Mouse (Mus musculus): Measurements from ENCODE around the gene Snap47. TPM values are rescaled to one million over a fixed set of nuclear protein-coding genes. Genes with fewer than 3 reads are reported as not detected.
A peak's percentile ranks its signal among the peaks of the same experiment; 100 is the strongest.

The Snap47 gene
- polyA plus RNA-seq (2014; fragmentation: Nextera tagmentation; extraction: Ambion mirVana): 87.3 and 97.4 TPM in 2 replicates

DNA sequence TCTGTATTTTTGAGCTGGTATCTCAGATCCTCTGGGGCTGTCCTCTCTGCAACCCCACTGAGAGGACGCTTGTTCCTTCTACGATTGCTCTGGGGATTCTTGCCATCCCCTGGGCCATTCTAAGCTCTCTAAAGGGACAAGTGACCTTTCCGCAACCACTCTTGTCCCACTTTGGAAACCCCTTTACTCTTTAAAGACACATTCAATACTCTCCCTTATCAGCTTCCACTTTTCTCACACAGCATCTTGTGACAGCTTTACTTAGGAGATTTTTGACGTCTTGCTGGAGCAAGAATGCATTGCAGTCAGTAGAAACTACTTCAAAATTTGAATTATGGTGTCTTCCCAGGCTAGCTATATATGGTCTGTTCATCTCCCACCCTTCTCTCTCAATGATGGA lies at the start of gene Snap47:
Gene Snap47, minus strand, starts transcription at position 101 of the 400 bp plus-strand sequence.
- DNase-seq (no peak), ATAC-seq (ENCODE audit: insufficient read depth) (no peak)
- peak within 1 kb of the TSS; percentile 73 for H3K4me3 ChIP-seq (ENCODE audit: low read depth, low read length)
- H3K9ac ChIP-seq: peak within 1 kb of the TSS; percentile 69
- TF ChIP-seq CTCF (IDR thresholded peaks at IDR 0.05; ENCODE audit: low read depth): no peak
- H3K4me1 ChIP-seq (ENCODE audit: insufficient read depth): peaks cover 7% of the 10 kb centered on the region
- H3K4me2 ChIP-seq: peak within 1 kb of the TSS; percentile 94
- peaks cover 36% of the 10 kb centered on the region for H3K36me3 ChIP-seq (ENCODE audit: insufficient read depth)
- H3K27ac ChIP-seq (ENCODE audit: low read depth): peak within 1 kb of the TSS; percentile 80
- no peaks in the 10 kb centered on the region for H3K27me3 ChIP-seq (ENCODE audit: insufficient read depth, low read length)
- H3K9me3 ChIP-seq (ENCODE audit: low read depth, low read length): no peaks in the 10 kb centered on the region
- WGBS: 70% methylated on average over 4 of the region's 4 CpGs

DNA sequence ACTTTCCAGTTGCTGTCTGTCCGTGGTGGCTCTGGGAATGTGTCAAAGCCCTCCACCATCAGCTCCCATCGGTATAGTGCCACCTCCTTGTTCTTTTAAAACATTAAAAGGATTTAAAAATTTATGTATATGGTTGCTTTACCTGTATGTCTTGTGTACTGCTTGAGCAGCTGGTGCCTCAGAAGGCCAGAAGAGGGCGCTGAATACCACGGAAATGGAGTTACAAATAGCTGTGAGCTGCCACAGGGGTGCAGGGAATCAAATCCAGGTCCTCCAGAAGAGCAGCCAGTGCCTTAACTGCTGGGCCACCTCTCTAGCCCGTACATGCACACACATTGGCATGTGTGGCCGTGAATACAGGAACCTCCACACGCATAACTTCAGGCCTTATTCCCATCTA lies 46.8 kb upstream of the Snap47 start:
- no peak overlapping the region for H3K9ac ChIP-seq
- H3K36me3 ChIP-seq (ENCODE audit: insufficient read depth): peaks cover 99% of the 10 kb centered on the region
- no peak for TF ChIP-seq CTCF (IDR thresholded peaks at IDR 0.05; ENCODE audit: low read depth)
- no peaks in the 10 kb centered on the region for H3K4me1 ChIP-seq (ENCODE audit: insufficient read depth)
- no peaks in the 10 kb centered on the region for H3K9me3 ChIP-seq (ENCODE audit: low read depth, low read length)
- ATAC-seq (ENCODE audit: insufficient read depth) (no peak), DNase-seq (no peak)
- H3K27me3 ChIP-seq (ENCODE audit: insufficient read depth, low read length): no peaks in the 10 kb centered on the region
- H3K4me2 ChIP-seq: no peak overlapping the region
- whole genome bisulfite sequencing: 92% methylated on average over 7 of the region's 7 CpGs
- no peak overlapping the region for H3K4me3 ChIP-seq (ENCODE audit: low read depth, low read length)
- no peak overlapping the region for H3K27ac ChIP-seq (ENCODE audit: low read depth)

DNA sequence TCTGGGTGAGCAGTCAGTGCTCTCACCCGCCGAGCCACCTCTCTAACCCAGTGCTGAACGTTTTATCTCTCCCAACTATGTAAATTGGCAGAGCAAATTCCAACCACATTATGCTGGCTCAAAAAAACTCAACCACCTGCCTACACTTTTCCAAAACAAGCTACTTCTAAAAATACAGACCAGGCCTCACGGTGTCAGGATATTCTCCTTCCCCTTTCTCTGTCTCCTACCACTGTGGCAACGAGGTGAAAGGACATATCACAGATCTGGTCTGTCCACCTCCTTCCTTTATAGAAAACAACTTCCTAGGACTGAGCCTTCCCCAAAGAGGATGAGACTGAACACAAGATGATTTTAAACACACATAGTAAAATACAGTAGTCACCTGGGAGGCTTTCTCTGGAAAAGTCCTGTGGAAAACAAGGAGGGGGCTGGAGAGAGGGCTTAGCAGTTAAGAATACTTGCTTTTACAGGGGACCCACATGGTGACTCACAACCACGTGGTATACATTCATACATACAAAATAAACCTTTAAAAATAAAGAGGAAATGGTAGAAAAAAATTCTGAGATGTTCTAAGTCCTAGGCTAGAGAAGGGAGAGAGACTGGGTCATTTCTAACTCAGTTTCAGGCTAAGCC lies 45.8 kb upstream of the Snap47 start:
- no peaks in the 10 kb centered on the region for H3K9me3 ChIP-seq (ENCODE audit: low read depth, low read length)
- WGBS: 75% methylated on average over 6 of the region's 6 CpGs

DNA sequence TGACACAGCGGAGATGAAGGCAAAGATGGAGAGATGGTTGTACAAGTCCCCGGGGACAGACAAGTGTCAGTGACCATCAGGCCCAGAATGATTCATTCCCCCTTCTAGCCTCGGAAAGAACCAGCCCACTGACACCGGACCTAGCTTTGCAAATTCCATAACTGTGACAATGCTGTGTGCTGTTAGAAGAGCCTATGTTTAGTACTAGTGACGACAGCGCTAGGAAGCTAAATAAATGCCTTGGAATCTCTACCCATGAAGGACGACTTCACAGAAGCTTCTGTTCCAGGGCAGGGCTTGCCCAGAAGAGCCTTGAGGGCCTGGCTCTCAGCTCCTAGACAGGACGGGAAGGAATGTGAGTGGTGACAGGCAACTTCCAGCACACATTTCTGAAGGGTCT lies 35.2 kb upstream of the Snap47 start:
- no peaks in the 10 kb centered on the region for H3K4me1 ChIP-seq (ENCODE audit: insufficient read depth)
- ATAC-seq (ENCODE audit: insufficient read depth) (no peak), DNase-seq (no peak)
- H3K4me2 ChIP-seq: no peak overlapping the region
- WGBS: 77% methylated on average over 8 of the region's 8 CpGs
- peaks cover 56% of the 10 kb centered on the region for H3K36me3 ChIP-seq (ENCODE audit: insufficient read depth)
- H3K27me3 ChIP-seq (ENCODE audit: insufficient read depth, low read length): no peaks in the 10 kb centered on the region
- H3K4me3 ChIP-seq (ENCODE audit: low read depth, low read length): no peak overlapping the region
- no peaks in the 10 kb centered on the region for H3K9me3 ChIP-seq (ENCODE audit: low read depth, low read length)
- H3K27ac ChIP-seq (ENCODE audit: low read depth): no peak overlapping the region
- H3K9ac ChIP-seq: no peak overlapping the region
- no peak for TF ChIP-seq CTCF (IDR thresholded peaks at IDR 0.05; ENCODE audit: low read depth)

More for the DNA sequence above, 45.8 kb upstream of the Snap47 start:
- TF ChIP-seq CTCF (IDR thresholded peaks at IDR 0.05; ENCODE audit: low read depth): no peak
- no peaks in the 10 kb centered on the region for H3K27me3 ChIP-seq (ENCODE audit: insufficient read depth, low read length)
- peaks cover 99% of the 10 kb centered on the region for H3K36me3 ChIP-seq (ENCODE audit: insufficient read depth)
- no peak overlapping the region for H3K27ac ChIP-seq (ENCODE audit: low read depth)
- no peak overlapping the region for H3K4me3 ChIP-seq (ENCODE audit: low read depth, low read length)
- no peak for ATAC-seq (ENCODE audit: insufficient read depth)
- no peak overlapping the region for H3K4me2 ChIP-seq
- no peak overlapping the region for H3K9ac ChIP-seq
- no peak for DNase-seq
- no peaks in the 10 kb centered on the region for H3K4me1 ChIP-seq (ENCODE audit: insufficient read depth)

DNA sequence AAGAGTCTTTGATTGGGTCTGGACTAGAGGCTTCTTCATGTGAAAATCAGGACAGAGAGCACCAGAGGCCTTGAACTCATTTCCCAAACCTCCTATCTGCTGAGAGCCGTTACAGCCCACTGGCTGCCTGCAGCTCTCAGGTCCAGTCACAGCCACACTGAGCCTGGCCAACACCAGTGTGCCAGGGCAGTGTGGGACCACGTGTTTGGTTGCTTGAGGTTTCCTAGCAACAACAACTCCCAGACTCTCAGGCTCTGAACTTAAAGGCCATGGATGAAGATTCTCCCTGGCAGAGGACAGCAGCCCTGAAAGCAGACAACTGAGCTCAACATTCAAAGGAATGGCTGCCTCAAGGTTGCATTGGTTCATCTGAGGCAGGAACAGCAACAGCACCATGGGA lies 34.7 kb upstream of the Snap47 start:
- 64% methylated on average over 2 of the region's 2 CpGs for WGBS
- Histone ChIP-seq H3K4me2 (no peak overlapping the region), H3K4me3 (ENCODE audit: low read depth, low read length) (no peak overlapping the region), H3K9me3 (ENCODE audit: low read depth, low read length) (no peaks in the 10 kb centered on the region), H3K27me3 (ENCODE audit: insufficient read depth, low read length) (no peaks in the 10 kb centered on the region), H3K27ac (ENCODE audit: low read depth) (no peak overlapping the region), H3K36me3 (ENCODE audit: insufficient read depth) (peaks cover 51% of the 10 kb centered on the region), H3K9ac (no peak overlapping the region), H3K4me1 (ENCODE audit: insufficient read depth) (no peaks in the 10 kb centered on the region)
- ATAC-seq (ENCODE audit: insufficient read depth) (no peak), DNase-seq (no peak)
- no peak for TF ChIP-seq CTCF (IDR thresholded peaks at IDR 0.05; ENCODE audit: low read depth)

DNA sequence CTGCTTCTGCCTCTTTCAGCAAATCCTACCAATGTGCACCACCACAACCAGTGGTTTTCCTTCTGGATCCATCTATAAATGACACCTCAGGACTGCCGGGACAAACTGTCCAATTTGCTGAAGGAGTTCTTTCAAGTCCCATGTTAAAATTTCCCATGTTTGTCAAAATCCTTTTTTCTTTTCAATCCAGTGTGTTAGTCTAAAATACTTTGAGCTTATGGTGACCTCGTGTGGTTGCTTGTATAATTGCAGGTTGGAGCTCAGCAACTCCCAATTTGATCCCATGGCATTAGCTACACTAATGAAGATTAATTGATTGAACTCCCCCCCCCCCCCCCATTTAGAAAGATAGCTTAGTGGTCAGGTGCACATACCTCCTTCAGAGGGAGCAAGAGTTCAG lies 32.2 kb upstream of the Snap47 start:
- no peak overlapping the region for H3K4me3 ChIP-seq (ENCODE audit: low read depth, low read length)
- ATAC-seq (ENCODE audit: insufficient read depth) (no peak), DNase-seq (peak; percentile 91)
- H3K9ac ChIP-seq: no peak overlapping the region
- H3K4me1 ChIP-seq (ENCODE audit: insufficient read depth): no peaks in the 10 kb centered on the region
- H3K9me3 ChIP-seq (ENCODE audit: low read depth, low read length): no peaks in the 10 kb centered on the region
- WGBS: 1% methylated on average over 2 of the region's 2 CpGs
- no peaks in the 10 kb centered on the region for H3K27me3 ChIP-seq (ENCODE audit: insufficient read depth, low read length)
- TF ChIP-seq CTCF (IDR thresholded peaks at IDR 0.05; ENCODE audit: low read depth): peak; percentile 75
- no peak overlapping the region for H3K4me2 ChIP-seq
- no peak overlapping the region for H3K27ac ChIP-seq (ENCODE audit: low read depth)
- H3K36me3 ChIP-seq (ENCODE audit: insufficient read depth): peaks cover 33% of the 10 kb centered on the region

DNA sequence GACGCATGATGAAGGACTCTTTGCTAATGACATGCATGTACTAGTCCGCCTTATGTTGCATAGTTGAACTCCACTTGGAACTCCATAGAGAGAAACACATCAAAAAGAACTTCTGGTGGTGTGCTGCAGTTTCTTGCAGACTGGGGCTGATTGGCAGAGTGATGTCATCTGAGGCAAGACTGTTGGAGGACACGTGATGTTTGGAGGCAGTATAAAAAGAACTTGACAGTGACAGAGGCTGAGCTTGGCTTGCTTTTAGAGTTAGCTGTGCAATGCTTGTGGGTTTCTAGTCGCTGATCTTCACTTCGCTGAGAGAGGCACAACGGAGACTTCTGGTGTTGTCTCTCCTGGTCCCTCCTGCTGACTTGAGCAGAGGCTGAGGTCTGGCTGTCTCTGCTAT lies 26.3 kb upstream of the Snap47 start:
- no peaks in the 10 kb centered on the region for H3K27me3 ChIP-seq (ENCODE audit: insufficient read depth, low read length)
- no peak for ATAC-seq (ENCODE audit: insufficient read depth)
- H3K9me3 ChIP-seq (ENCODE audit: low read depth, low read length): no peaks in the 10 kb centered on the region
- H3K9ac ChIP-seq: no peak overlapping the region
- H3K4me2 ChIP-seq: no peak overlapping the region
- DNase-seq: no peak
- no peak overlapping the region for H3K27ac ChIP-seq (ENCODE audit: low read depth)
- no peaks in the 10 kb centered on the region for H3K36me3 ChIP-seq (ENCODE audit: insufficient read depth)
- no peak for TF ChIP-seq CTCF (IDR thresholded peaks at IDR 0.05; ENCODE audit: low read depth)
- 66% methylated on average over 6 of the region's 6 CpGs for WGBS
- no peaks in the 10 kb centered on the region for H3K4me1 ChIP-seq (ENCODE audit: insufficient read depth)
- H3K4me3 ChIP-seq (ENCODE audit: low read depth, low read length): no peak overlapping the region

Data from lung, embryonic 14.5 days (tissue).